Mouse (Mus musculus) testis, adult 2 months (tissue): ENCODE data around the gene Mcts2. TPM values are rescaled to one million over a fixed set of nuclear protein-coding genes. Genes with fewer than 3 reads are reported as not detected.
A peak's percentile ranks its signal among the peaks of the same experiment; 100 is the strongest.

Experiments
- H3K27ac ChIP-seq: fragments of 200-500 bp; 2 replicates; pipeline ENCODE4 v1.5.1; 2012; ENCODE audit warnings: low read depth, low read length; ENCODE audit not compliant: control insufficient read depth, insufficient read depth
- H3K27me3 ChIP-seq: fragments of 200-500 bp; 2 replicates; pipeline ENCODE4 v1.6.1; 2012; ENCODE audit warnings: mild to moderate bottlenecking, low read length, moderate library complexity; ENCODE audit not compliant: control insufficient read depth, insufficient read depth
- H3K36me3 ChIP-seq: fragments of 200-500 bp; 2 replicates; pipeline ENCODE4 v1.6.1; 2012; ENCODE audit warnings: mild to moderate bottlenecking, low read length; ENCODE audit not compliant: control insufficient read depth, insufficient read depth
- H3K4me1 ChIP-seq: fragments of 200-500 bp; 2 replicates; pipeline ENCODE4 v1.6.1; 2012; ENCODE audit warnings: low read length; ENCODE audit not compliant: control insufficient read depth, insufficient read depth
- H3K4me3 ChIP-seq: fragments of 200-500 bp; 2 replicates; pipeline ENCODE4 v1.5.1; 2012; ENCODE audit warnings: low read depth, mild to moderate bottlenecking, low read length, moderate library complexity, mixed read lengths; ENCODE audit not compliant: control insufficient read depth
- CTCF ChIP-seq: fragments of 200-500 bp; IDR thresholded peaks from 2 replicates; pipeline ENCODE4 v1.5.1; 2012; ENCODE audit warnings: low read depth, mild to moderate bottlenecking, inconsistent platforms, low read length, moderate library complexity; ENCODE audit not compliant: control insufficient read depth, insufficient read depth, insufficient replicate concordance
- POLR2A ChIP-seq: fragments of 200-500 bp; IDR thresholded peaks from 2 replicates; pipeline ENCODE4 v1.6.1; 2012; ENCODE audit warnings: low read depth, mild to moderate bottlenecking, inconsistent platforms, low read length, moderate library complexity; ENCODE audit not compliant: control insufficient read depth
- polyA plus RNA-seq: library from polyadenylated mRNA; depleted of rRNA; stranded (reverse); fragments of >200 nt; gene quantifications from 2 replicates; pipeline ENCODE4 v1.2.3, GENCODE M21; 2012; rRNA removed

Mcts2 gene
- polyA plus RNA-seq, 1 experiment = 41.8 TPM

DNA sequence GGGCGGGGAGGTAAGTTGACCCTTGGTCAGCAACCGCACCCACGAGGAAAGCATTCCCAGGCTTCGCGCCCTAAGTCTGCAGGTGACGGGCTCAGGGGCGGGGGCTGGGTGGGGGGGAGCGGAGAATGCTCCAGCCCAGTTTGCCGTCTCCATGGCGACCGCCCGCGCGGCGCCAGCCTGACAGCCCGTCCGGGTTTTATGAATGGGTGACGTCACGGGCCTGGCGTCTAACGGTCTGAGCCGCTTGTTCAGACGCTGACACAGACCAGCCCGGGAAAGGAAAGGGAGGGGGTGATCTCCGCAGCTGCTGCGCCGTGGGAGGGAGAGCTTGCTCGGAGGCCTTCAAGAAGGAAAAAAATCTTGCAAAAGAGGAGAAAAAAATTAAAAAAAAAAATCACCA, 48.1 kb downstream of the Mcts2 start:
- H3K4me3 ChIP-seq = peak overlapping the region; percentile 65
- no peaks in the 10 kb centered on the region for H3K27me3 ChIP-seq
- H3K27ac ChIP-seq = peak overlapping the region; percentile 41; the same call in 1 of the 2 replicates
- no peak for TF ChIP-seq POLR2A
- TF ChIP-seq CTCF = no peak
- H3K4me1 ChIP-seq = peaks cover 37% of the 10 kb centered on the region
- no peaks in the 10 kb centered on the region for H3K36me3 ChIP-seq

GRCm38 (mm10) chr2:152736090-152736601, 49.3 kb downstream of the Mcts2 start, which contains the start of gene Id1:
TSS of gene Id1 (plus strand) at chr2:152736251.
- peak within 1 kb of the TSS; percentile 41 for H3K27ac ChIP-seq
- H3K36me3 ChIP-seq = no peaks in the 10 kb centered on the region
- TF ChIP-seq POLR2A (peak; percentile 70; the same call in 1 of the 2 replicates), CTCF (no peak)
- peaks cover 33% of the 10 kb centered on the region for H3K4me1 ChIP-seq
- H3K27me3 ChIP-seq = no peaks in the 10 kb centered on the region
- H3K4me3 ChIP-seq = peak within 1 kb of the TSS; percentile 72

- H3K4me3 ChIP-seq = peak overlapping the region; percentile 72
- TF ChIP-seq CTCF (no peak), POLR2A (no peak)
- H3K27me3 ChIP-seq = no peaks in the 10 kb centered on the region
- H3K36me3 ChIP-seq = no peaks in the 10 kb centered on the region
- H3K27ac ChIP-seq = peak overlapping the region; percentile 41; the same call in 1 of the 2 replicates
- H3K4me1 ChIP-seq = peaks cover 38% of the 10 kb centered on the region
Measured at GRCm38 (mm10) chr2:152736748-152737147, 49.9 kb downstream of the Mcts2 start.

Other genes starting within 250 kb of the Mcts2 start
- 1.4 TPM in 1 of 2 replicates, not detected in the other for gene Defb23, start 222.4 kb upstream of the Mcts2 start, polyA plus RNA-seq
- 0.28 and 0.52 TPM in 2 replicates for gene Defb20, start 210.0 kb upstream of the Mcts2 start, polyA plus RNA-seq
- gene Defb22, start 196.9 kb upstream of the Mcts2 start, polyA plus RNA-seq = 7.6 TPM in 1 of 2 replicates, not detected in the other
- 4.3 TPM in 1 of 2 replicates, not detected in the other for gene Defb26, start 175.3 kb upstream of the Mcts2 start, polyA plus RNA-seq
- gene Defb28, start 168.8 kb upstream of the Mcts2 start, polyA plus RNA-seq = 108 TPM in 1 of 2 replicates, not detected in the other
- gene Defb29, start 146.9 kb upstream of the Mcts2 start, polyA plus RNA-seq = not detected in 2 replicates
- gene Gm17416, start 117.7 kb upstream of the Mcts2 start, polyA plus RNA-seq = not detected in 2 replicates
- gene Defb21, start 114.3 kb upstream of the Mcts2 start, polyA plus RNA-seq = 4.1 and 4.5 TPM in 2 replicates
- 710 and 946 TPM in 2 replicates for gene Defb19, start 106.7 kb upstream of the Mcts2 start, polyA plus RNA-seq
- 16.3 and 25.5 TPM in 2 replicates for gene Defb45, start 87.6 kb upstream of the Mcts2 start, polyA plus RNA-seq
- gene Defb36, start 82.7 kb upstream of the Mcts2 start, polyA plus RNA-seq = 125 and 129 TPM in 2 replicates
- not detected in 2 replicates for gene Defb25, start 64.0 kb upstream of the Mcts2 start, polyA plus RNA-seq
- gene Rem1, start 60.1 kb upstream of the Mcts2 start, polyA plus RNA-seq = 1.2 and 1.7 TPM in 2 replicates
- gene H13, start 17.6 kb upstream of the Mcts2 start, polyA plus RNA-seq = 84.1 and 84.7 TPM in 2 replicates
- 5.5 and 12.8 TPM in 2 replicates for gene Id1, start 49.2 kb downstream of the Mcts2 start, polyA plus RNA-seq
- 0.32 and 0.85 TPM in 2 replicates for gene Cox4i2, start 67.1 kb downstream of the Mcts2 start, polyA plus RNA-seq
- gene Bcl2l1, start 144.7 kb downstream of the Mcts2 start, polyA plus RNA-seq = 74.9 and 80.8 TPM in 2 replicates
- gene Tpx2, start 160.9 kb downstream of the Mcts2 start, polyA plus RNA-seq = 8.2 and 9.0 TPM in 2 replicates
- 0.04 TPM in 1 of 2 replicates, not detected in the other for gene Mylk2, start 224.3 kb downstream of the Mcts2 start, polyA plus RNA-seq
- gene Foxs1, start 246.2 kb downstream of the Mcts2 start, polyA plus RNA-seq = 4.1 and 4.3 TPM in 2 replicates